Mouse (Mus musculus) embryonic facial prominence, embryonic 13.5 days (tissue): ENCODE measurements around the gene Dpf1. TPM values are rescaled to one million over a fixed set of nuclear protein-coding genes. Genes with fewer than 3 reads are reported as not detected.

Experiments used
- ATAC-seq: fragments of 200-750 bp; cut with Nextera tagmentation; 2 replicates; pipeline ENCODE4 v1.8.0; 2017; ENCODE audit warnings: low read depth; ENCODE audit not compliant: insufficient number of reproducible peaks, insufficient read depth, low FRiP score, low TSS enrichment
- H3K27ac ChIP-seq: fragments of 300-500 bp; sonication (generic); 2 replicates; pipeline ENCODE4 v1.5.1; 2015; ENCODE audit warnings: moderate library complexity, mild to moderate bottlenecking, inconsistent platforms
- H3K27me3 ChIP-seq: fragments of 300-500 bp; sonication (generic); 2 replicates; pipeline ENCODE4 v1.6.1; 2015; ENCODE audit warnings: mild to moderate bottlenecking, inconsistent platforms
- H3K36me3 ChIP-seq: fragments of 300-500 bp; sonication (generic); 2 replicates; pipeline ENCODE4 v1.6.1; 2015; ENCODE audit warnings: mild to moderate bottlenecking, inconsistent platforms
- H3K4me1 ChIP-seq: fragments of 300-500 bp; sonication (generic); 2 replicates; pipeline ENCODE4 v1.6.1; 2015; ENCODE audit warnings: inconsistent platforms
- H3K4me2 ChIP-seq: fragments of 300-500 bp; sonication (generic); 2 replicates; pipeline ENCODE4 v1.6.1; 2015; ENCODE audit warnings: moderate library complexity, mild to moderate bottlenecking, inconsistent platforms
- H3K4me3 ChIP-seq: fragments of 300-500 bp; sonication (generic); 2 replicates; pipeline ENCODE4 v1.5.1; 2015; ENCODE audit warnings: mild to moderate bottlenecking, inconsistent platforms
- H3K9ac ChIP-seq: fragments of 300-500 bp; sonication (generic); 2 replicates; pipeline ENCODE4 v1.6.1; 2015; ENCODE audit warnings: mild to moderate bottlenecking, inconsistent platforms
- H3K9me3 ChIP-seq: fragments of 300-500 bp; sonication (generic); 2 replicates; pipeline ENCODE4 v1.6.1; 2016; ENCODE audit warnings: inconsistent platforms
- WGBS: fragments of 180-500 bp; shearing (Covaris S2); methylation state at CpG from one replicate; pipeline ENCODE4 v1.1.7; 2015; ENCODE audit warnings: mixed read lengths; 5-methylcytosine and 5-hydroxymethylcytosine counted together
- polyA plus RNA-seq: library from polyadenylated mRNA; unstranded; fragments of >200 nt; fragmentation: Nextera tagmentation; extraction: Ambion mirVana; gene quantifications from 2 replicates; pipeline ENCODE4 v1.2.1, GENCODE M21; 2015

Dpf1 gene
- polyA plus RNA-seq, 1 experiment from 2014 or later, result 29.9 TPM

GRCm38 (mm10) chr7:29277510-29277909 lies 26.2 kb upstream of the Dpf1 start:
- no peak overlapping the region for H3K9ac ChIP-seq
- peaks cover 34% of the 10 kb centered on the region for H3K27me3 ChIP-seq
- no peak overlapping the region for H3K27ac ChIP-seq
- peaks cover 21% of the 10 kb centered on the region for H3K4me1 ChIP-seq
- no peak overlapping the region for H3K4me2 ChIP-seq
- H3K9me3 ChIP-seq, result no peaks in the 10 kb centered on the region
- no peak for ATAC-seq
- no peak overlapping the region for H3K4me3 ChIP-seq
- 74% methylated on average over 4 of the region's 4 CpGs for WGBS
- H3K36me3 ChIP-seq, result no peaks in the 10 kb centered on the region

GRCm38 (mm10) chr7:29279261-29279660 lies 24.5 kb upstream of the Dpf1 start:
- no peak overlapping the region for H3K4me3 ChIP-seq
- no peak overlapping the region for H3K27ac ChIP-seq
- H3K9me3 ChIP-seq, result no peaks in the 10 kb centered on the region
- H3K4me2 ChIP-seq, result no peak overlapping the region
- ATAC-seq, result no peak
- H3K9ac ChIP-seq, result no peak overlapping the region
- H3K27me3 ChIP-seq, result peaks cover 46% of the 10 kb centered on the region
- no peaks in the 10 kb centered on the region for H3K36me3 ChIP-seq
- peaks cover 21% of the 10 kb centered on the region for H3K4me1 ChIP-seq

- Histone ChIP-seq H3K27ac (no peak overlapping the region), H3K4me2 (peak overlapping the region; percentile 97), H3K27me3 (peaks cover 47% of the 10 kb centered on the region), H3K9me3 (no peaks in the 10 kb centered on the region), H3K4me1 (peaks cover 21% of the 10 kb centered on the region), H3K4me3 (peak overlapping the region; percentile 61), H3K36me3 (no peaks in the 10 kb centered on the region), H3K9ac (no peak overlapping the region)
- 72% methylated on average over 8 of the region's 8 CpGs for WGBS
- ATAC-seq, result no peak
Observed at GRCm38 (mm10) chr7:29279924-29280323, 23.8 kb upstream of the Dpf1 start.

GRCm38 (mm10) chr7:29280801-29281200 lies 22.9 kb upstream of the Dpf1 start:
- WGBS, result 9% methylated on average over 13 of the region's 13 CpGs
- no peak for ATAC-seq
- Histone ChIP-seq H3K36me3 (no peaks in the 10 kb centered on the region), H3K4me2 (peak overlapping the region; percentile 97), H3K4me1 (peaks cover 21% of the 10 kb centered on the region), H3K27ac (no peak overlapping the region), H3K27me3 (peaks cover 51% of the 10 kb centered on the region), H3K4me3 (peak overlapping the region; percentile 61), H3K9ac (peak overlapping the region; percentile 70), H3K9me3 (no peaks in the 10 kb centered on the region)

GRCm38 (mm10) chr7:29281201-29282073 lies 22.3 kb upstream of the Dpf1 start, which contains the start of gene Spint2:
Gene Spint2, minus strand, starts transcription at chr7:29281912.
- Histone ChIP-seq H3K9me3 (no peaks in the 10 kb centered on the region), H3K27me3 (peaks cover 51% of the 10 kb centered on the region), H3K4me3 (peak within 1 kb of the TSS; percentile 61), H3K4me2 (peak within 1 kb of the TSS; percentile 97), H3K4me1 (peaks cover 20% of the 10 kb centered on the region), H3K9ac (peak within 1 kb of the TSS; percentile 70), H3K36me3 (no peaks in the 10 kb centered on the region), H3K27ac (peak within 1 kb of the TSS; percentile 66; the same call in 1 of the 2 replicates)
- under 1% methylated on average over 79 of the region's 80 CpGs for WGBS
- ATAC-seq, result peak; percentile 59

- 11% methylated on average over 21 of the region's 21 CpGs for WGBS
- Histone ChIP-seq H3K36me3 (no peaks in the 10 kb centered on the region), H3K9me3 (no peaks in the 10 kb centered on the region), H3K4me1 (peaks cover 14% of the 10 kb centered on the region), H3K27ac (no peak overlapping the region), H3K4me2 (peak overlapping the region; percentile 97), H3K4me3 (peak overlapping the region; percentile 61), H3K9ac (peak overlapping the region; percentile 70), H3K27me3 (peaks cover 51% of the 10 kb centered on the region)
- ATAC-seq, result 0 out of 2 replicates have a peak, but pooled peaks have one; percentile 5
Observed at GRCm38 (mm10) chr7:29282074-29282554, 21.6 kb upstream of the Dpf1 start.

GRCm38 (mm10) chr7:29283876-29284275 lies 19.9 kb upstream of the Dpf1 start:
- no peak overlapping the region for H3K27ac ChIP-seq
- ATAC-seq, result no peak
- H3K36me3 ChIP-seq, result no peaks in the 10 kb centered on the region
- peaks cover 18% of the 10 kb centered on the region for H3K4me1 ChIP-seq
- peaks cover 51% of the 10 kb centered on the region for H3K27me3 ChIP-seq
- H3K4me2 ChIP-seq, result no peak overlapping the region
- WGBS, result 83% methylated on average over 4 of the region's 4 CpGs
- no peaks in the 10 kb centered on the region for H3K9me3 ChIP-seq
- no peak overlapping the region for H3K9ac ChIP-seq
- H3K4me3 ChIP-seq, result no peak overlapping the region

- Histone ChIP-seq H3K27me3 (peaks cover 47% of the 10 kb centered on the region), H3K9ac (no peak overlapping the region), H3K36me3 (no peaks in the 10 kb centered on the region), H3K27ac (no peak overlapping the region), H3K4me3 (no peak overlapping the region), H3K4me1 (peaks cover 23% of the 10 kb centered on the region), H3K9me3 (no peaks in the 10 kb centered on the region), H3K4me2 (no peak overlapping the region)
- ATAC-seq, result no peak
- WGBS, result 85% methylated on average over 6 of the region's 6 CpGs
Observed at GRCm38 (mm10) chr7:29284523-29284922, 19.2 kb upstream of the Dpf1 start.

- Histone ChIP-seq H3K9ac (no peak overlapping the region), H3K4me3 (no peak overlapping the region), H3K4me2 (no peak overlapping the region), H3K27me3 (peaks cover 17% of the 10 kb centered on the region), H3K36me3 (no peaks in the 10 kb centered on the region), H3K27ac (no peak overlapping the region), H3K9me3 (no peaks in the 10 kb centered on the region), H3K4me1 (peaks cover 37% of the 10 kb centered on the region)
- ATAC-seq, result no peak
- WGBS, result 86% methylated on average over 7 of the region's 7 CpGs
Observed at GRCm38 (mm10) chr7:29287481-29287880, 16.3 kb upstream of the Dpf1 start.

- Histone ChIP-seq H3K36me3 (no peaks in the 10 kb centered on the region), H3K27me3 (peaks cover 13% of the 10 kb centered on the region), H3K9me3 (no peaks in the 10 kb centered on the region), H3K4me2 (no peak overlapping the region), H3K4me3 (no peak overlapping the region), H3K9ac (no peak overlapping the region), H3K4me1 (peaks cover 41% of the 10 kb centered on the region), H3K27ac (no peak overlapping the region)
- no peak for ATAC-seq
- WGBS, result 79% methylated on average over 2 of the region's 2 CpGs
Observed at GRCm38 (mm10) chr7:29288079-29288478, 15.7 kb upstream of the Dpf1 start.

GRCm38 (mm10) chr7:29288942-29289638 lies 14.7 kb upstream of the Dpf1 start, which contains the start of gene Ppp1r14a:
Gene Ppp1r14a, plus strand, starts transcription at chr7:29289308.
- Histone ChIP-seq H3K4me3 (peak within 1 kb of the TSS; percentile 58), H3K9me3 (no peaks in the 10 kb centered on the region), H3K9ac (peak within 1 kb of the TSS; percentile 71), H3K4me1 (peaks cover 50% of the 10 kb centered on the region), H3K27me3 (peaks cover 7% of the 10 kb centered on the region), H3K4me2 (peak within 1 kb of the TSS; percentile 85), H3K27ac (no peak within 1 kb of the TSS), H3K36me3 (no peaks in the 10 kb centered on the region)
- peak; percentile 10; the same call in 1 of the 2 replicates for ATAC-seq
- under 1% methylated on average over 59 of the region's 59 CpGs for WGBS
